Mouse (Mus musculus) left cerebral cortex, adult 2 months (tissue): ENCODE data around the gene Ttll11. TPM values are rescaled to one million over a fixed set of nuclear protein-coding genes. Genes with fewer than 3 reads are reported as not detected.
A peak's percentile ranks its signal among the peaks of the same experiment; 100 is the strongest.

Experiments used
- DNase-seq, 2 experiments: peaks; one replicate each; pipeline ENCODE4 v3.0.0; 2021 to 2022; ENCODE audit warnings: low spot score in 2 of 2, mixed read lengths in 1 of 2; ENCODE audit errors: extremely low spot score in 1 of 2
- H3K27ac ChIP-seq: fragments of 200-600 bp; 2 replicates; pipeline ENCODE4 v1.8.1; 2022
- H3K4me3 ChIP-seq: fragments of 200-600 bp; 2 replicates; pipeline ENCODE4 v1.8.1; 2022
- CTCF ChIP-seq: fragments of 200-600 bp; IDR thresholded peaks from 2 replicates; pipeline ENCODE4 v1.8.1; 2022; ENCODE audit warnings: antibody characterized with exemption, mild to moderate bottlenecking, moderate library complexity
- intact Hi-C: fragments of 180-260 bp; cut with DNase I; formaldehyde crosslinking; loops from one replicate; pipeline ENCODE4 v1.15.1; 2025
- total RNA-seq, 2 experiments: library from RNA; stranded (reverse); gene quantifications; 2 replicates each; pipeline ENCODE4 v1.2.3; 2021

Ttll11 gene
- total RNA-seq, 2 experiments from 2014 or later: 40.2 to 42.2 TPM

DNA sequence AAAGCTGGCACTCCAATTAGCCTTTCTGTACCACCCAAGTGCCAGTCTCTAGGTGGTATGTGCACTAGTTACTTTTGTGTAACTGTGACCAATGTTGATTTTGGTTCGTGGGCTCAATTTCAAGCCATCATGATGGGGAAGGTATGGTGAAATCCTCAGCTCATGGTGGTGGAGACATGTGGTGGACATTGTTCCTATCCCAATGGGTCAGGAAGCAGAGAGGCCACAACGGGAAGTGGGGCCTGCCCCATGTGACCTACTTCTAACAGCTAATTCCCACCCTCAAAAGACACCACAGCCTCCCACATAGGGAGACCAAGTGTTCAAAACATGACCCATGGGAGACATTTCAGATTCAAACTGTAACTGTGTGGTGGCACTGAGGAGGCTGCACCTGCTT, 17.0 kb upstream of the Ttll11 start:
- no peak for TF ChIP-seq CTCF
- Histone ChIP-seq H3K27ac (no peak overlapping the region), H3K4me3 (no peak overlapping the region)
- intact Hi-C loops: no loop called here
- DNase-seq: no peak

DNA sequence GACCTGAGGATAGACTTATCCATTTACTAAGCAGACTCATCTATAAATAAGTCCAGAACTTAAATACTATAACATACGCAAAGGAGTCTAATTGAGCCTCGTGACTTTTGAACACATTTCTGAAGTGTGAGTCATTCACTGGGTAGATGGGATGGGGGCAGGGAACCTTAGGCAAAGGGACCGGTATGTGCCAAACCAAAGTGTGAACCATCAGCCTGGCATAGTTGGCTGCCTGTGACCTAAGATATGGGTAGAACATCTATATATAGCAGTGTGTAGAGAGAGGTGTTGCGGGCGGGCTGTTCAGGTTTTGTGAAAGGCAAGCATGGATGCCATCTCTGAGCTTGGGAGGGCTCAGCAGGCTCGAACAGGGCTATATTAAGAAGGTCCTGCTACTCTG, 14.6 kb upstream of the Ttll11 start:
- intact Hi-C loops: no loop called here
- Histone ChIP-seq H3K27ac (no peak overlapping the region), H3K4me3 (no peak overlapping the region)
- TF ChIP-seq CTCF: no peak
- no peak for DNase-seq

DNA sequence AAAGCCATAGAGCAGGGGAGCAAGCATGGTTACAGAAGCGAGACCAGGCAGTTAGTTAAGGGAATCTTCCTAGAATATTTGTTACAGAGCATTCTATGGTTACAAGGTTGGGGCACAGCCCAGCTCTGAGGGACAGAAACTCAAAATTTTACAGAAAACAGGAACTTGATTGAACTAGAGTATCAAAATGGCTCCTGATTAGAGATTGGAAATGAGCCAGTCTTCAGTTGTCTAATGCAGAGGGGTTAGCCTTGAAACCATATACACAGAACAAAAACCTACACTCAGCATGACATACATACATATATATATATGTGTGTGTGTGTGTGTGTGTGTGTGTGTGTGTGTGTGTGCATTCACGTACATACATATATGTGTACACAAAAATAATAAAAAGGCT, 13.8 kb upstream of the Ttll11 start:
- Histone ChIP-seq H3K4me3 (no peak overlapping the region), H3K27ac (no peak overlapping the region)
- intact Hi-C loops: no loop called here
- no peak for TF ChIP-seq CTCF
- no peak for DNase-seq

DNA sequence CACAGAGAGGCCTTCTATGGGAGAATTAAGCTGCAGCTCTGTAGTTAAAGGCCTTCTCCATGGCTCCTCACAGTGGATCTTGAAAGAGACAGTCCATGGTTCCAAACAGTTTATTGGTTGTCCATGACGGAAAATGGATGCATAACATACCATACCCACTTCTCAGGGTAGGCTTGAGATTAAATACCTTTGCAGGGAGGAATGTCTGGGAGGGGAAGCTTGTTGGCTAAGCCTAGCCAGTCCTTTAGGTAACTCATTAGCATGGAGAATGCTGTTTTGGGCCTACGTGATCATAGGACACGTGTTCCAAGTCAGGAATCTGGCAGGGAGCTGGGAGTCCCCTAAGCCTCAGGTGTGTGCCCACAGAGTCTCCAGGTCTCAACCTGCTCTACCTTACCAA, 12.5 kb upstream of the Ttll11 start:
- no peak for TF ChIP-seq CTCF
- intact Hi-C loops: no loop called here
- no peak overlapping the region for H3K4me3 ChIP-seq
- no peak overlapping the region for H3K27ac ChIP-seq
- no peak for DNase-seq

DNA sequence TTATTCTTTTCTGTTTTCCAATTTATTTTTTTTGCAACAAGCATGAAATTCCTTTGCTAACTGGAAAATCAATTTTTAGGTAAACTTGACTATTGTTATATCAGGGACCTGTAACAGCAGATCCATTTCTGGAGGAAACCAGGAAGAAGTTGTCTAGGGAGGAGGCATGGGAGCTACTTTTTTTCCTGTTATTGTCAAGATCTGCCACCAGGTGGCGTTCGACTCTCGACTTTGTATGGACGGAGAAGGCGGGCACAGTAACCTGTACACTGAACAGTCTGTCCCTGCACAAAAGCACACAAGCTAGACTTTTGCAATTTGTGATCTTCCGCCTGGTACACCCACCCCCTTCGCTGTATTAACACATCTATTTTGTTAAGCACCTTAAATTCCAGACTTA, 4.2 kb upstream of the Ttll11 start:
- H3K4me3 ChIP-seq: no peak overlapping the region
- peak; percentile 77 for TF ChIP-seq CTCF
- no peak overlapping the region for H3K27ac ChIP-seq
- peak; percentile 65 to 79 for DNase-seq
- intact Hi-C loops: loop anchor here (1.0 kb wide), 2 partner anchors 25 to 230 kb away; no protein-coding TSS in a partner anchor

DNA sequence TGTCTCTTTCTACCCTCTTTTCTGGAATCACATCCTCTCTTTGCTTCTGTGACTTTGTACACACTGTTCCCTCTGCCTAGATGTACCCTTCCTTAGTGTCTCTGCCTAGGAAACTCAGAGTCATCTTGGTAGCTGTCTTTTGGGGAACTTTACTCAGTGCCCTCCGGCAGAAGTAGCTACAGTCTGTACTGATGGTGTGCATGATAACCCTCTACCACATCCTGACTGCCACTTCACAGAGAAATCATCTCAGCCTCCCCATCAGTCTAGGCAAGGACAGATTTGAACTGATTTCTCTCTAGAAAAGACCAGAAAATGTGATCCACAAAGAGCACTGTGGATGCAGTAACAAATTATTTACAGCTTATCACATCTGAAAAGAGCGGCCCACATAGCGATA, 2.2 kb upstream of the Ttll11 start:
- intact Hi-C loops: no loop called here
- H3K4me3 ChIP-seq: no peak overlapping the region
- TF ChIP-seq CTCF: no peak
- DNase-seq: no peak
- no peak overlapping the region for H3K27ac ChIP-seq

DNA sequence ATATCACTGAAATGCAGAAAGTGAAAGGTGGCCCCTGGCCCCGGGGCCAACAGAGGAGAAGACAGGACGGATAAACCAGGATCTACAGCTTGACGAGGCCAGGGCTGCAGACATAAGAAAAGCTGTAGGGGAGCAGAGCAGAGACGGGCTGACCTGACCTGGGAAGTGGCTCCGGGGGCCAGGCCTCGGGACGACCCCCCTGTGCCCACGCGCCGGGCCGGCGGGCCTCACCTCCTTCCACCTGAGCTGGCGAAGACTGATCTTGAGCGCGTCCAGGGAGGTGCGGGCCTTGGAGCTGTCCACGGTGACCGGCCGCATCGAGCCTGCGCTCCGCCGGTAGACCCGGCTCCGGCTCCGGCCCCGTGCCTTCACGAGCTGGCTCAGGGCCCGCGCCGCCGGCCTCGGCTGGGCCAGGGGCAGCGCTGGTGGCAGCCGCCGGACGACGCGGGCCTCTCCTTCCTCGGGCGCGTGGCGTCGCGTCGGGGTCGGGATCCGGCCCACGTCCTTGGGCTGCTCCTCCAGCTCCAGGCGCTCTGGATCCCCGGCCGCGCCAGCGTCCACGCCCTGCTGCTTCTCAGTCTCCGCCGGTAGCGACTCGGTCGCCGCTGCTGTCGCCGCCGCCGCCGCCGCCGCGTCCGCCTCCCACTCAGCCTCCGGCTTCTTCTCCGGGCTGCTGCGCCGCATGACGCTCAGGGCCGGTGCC, 621 bp downstream of the Ttll11 start:
- H3K4me3 ChIP-seq: peak overlapping the region; percentile 84
- peak; percentile 42 to 63 for DNase-seq
- no peak for TF ChIP-seq CTCF
- peak overlapping the region; percentile 90 for H3K27ac ChIP-seq
- intact Hi-C loops: no loop called here

DNA sequence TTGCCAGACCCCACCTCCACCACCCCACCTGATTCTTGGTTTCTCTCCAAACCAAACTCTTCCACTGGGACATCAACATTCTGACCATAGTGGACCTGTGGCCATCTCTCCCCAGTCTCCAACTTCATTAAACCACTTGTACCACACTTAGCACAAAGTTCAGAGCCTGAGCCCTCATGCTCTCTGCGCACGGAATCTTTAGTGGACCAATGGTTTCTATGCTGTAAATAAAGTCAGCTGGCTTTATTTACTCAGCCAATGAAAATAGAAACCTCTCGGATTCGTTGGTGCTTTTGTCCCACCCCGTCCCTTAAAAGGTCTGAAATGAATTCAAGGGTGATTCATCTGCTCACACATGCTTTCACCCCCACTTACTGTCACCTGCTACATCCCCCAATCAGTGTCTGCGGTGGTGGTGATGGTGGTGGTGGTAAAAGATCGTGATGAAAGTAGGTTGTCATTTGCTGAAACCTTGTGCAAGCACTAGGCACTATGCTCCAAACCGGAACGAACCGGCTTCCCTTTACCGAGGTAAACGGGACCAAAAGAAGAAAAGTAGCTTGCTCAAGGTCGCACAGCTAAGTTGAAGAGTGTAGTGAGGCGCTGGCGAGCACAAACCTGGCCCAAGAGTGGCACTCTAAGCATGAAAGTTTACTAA, 1.3 kb downstream of the Ttll11 start:
- TF ChIP-seq CTCF: no peak
- DNase-seq: peak; percentile 45 to 46
- Histone ChIP-seq H3K27ac (peak overlapping the region; percentile 90), H3K4me3 (peak overlapping the region; percentile 84)
- intact Hi-C loops: no loop called here

DNA sequence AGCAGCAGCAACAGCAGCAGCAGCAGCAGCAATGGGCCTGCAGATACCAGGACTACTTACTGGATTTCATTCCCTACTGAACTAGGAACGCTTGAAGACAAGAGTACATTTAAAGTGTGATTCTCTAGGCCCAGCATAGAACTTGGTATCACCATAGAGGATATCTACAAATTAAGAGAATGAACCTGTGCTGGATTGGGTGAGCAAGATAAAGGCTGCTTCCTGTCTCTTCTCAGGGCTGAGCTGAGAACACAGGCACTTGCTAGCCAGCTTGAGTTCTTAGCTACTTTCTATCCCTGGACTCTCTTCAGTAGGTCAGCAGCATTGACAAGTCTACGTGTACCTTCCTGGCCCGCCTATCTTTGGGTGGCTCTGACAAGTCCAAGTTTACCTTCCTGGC, 2.0 kb downstream of the Ttll11 start:
- intact Hi-C loops: no loop called here
- DNase-seq: no peak
- H3K27ac ChIP-seq: no peak overlapping the region
- peak overlapping the region; percentile 84 for H3K4me3 ChIP-seq
- no peak for TF ChIP-seq CTCF

DNA sequence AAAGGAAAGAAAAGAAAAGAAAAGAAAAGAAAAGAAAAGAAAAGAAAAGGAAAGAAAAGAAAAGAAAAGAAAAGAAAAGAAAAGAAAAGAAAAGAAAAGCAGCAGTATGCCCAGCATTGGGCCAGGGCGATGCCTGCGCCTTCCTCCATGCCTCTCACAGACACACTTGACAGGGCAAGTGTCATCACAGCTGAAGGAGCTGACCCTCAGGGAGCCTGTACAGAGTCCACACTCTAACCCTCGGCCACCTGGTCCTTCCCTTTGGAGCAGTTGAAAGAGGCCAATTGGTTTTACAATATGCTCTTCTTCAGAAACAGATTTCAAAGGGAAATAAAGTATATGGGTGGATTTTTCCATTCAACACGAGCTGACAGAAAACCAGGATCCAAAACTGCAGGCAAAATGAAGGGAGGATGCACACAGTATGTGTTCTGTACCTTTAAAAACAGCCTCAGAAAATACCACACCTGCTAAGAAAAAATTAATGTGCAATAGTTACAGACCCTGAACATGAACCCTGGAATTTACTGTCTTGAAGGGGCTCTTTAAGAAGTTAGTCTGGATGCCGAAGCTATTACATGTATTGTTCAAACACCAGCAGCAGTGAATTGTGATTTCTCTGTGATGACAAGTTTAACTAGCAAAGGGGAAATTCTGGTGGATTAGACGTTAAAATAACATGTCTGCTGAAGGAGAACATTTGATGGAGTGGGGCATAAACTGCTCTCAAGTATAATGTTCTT, 7.3 kb downstream of the Ttll11 start:
- intact Hi-C loops: no loop called here
- DNase-seq: no peak
- no peak for TF ChIP-seq CTCF
- Histone ChIP-seq H3K4me3 (no peak overlapping the region), H3K27ac (no peak overlapping the region)

DNA sequence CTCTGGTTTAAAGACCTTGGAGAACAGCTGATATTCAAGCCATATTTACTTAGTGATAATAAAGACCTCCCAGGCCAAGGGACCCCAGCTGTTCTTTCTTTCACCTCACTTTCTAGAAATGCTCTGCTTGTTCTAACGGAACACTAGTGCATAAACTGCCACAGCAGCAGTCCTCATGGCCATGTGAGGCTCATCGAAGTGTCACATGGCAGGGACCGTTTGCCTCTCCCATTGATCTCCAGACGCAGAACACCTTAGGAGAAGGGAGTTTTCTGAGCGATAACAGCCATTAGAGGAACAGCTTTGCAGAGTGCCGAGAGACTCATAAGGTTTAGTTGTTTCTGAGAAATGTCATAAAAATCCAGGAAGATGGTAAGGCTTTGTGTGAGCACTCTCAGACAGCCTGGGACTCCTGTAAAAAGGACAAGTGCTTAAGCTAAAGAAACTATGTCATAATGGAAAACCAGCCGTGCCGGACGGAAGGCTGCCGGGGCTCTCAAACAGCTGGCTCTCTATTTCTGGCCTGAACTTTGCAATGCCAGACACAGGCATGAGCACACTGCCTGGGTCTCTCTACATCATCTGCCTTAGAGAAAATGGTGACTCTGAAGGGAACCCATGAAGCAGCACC, 13.7 kb downstream of the Ttll11 start:
- DNase-seq: no peak
- no peak overlapping the region for H3K27ac ChIP-seq
- TF ChIP-seq CTCF: no peak
- H3K4me3 ChIP-seq: no peak overlapping the region
- intact Hi-C loops: no loop called here

DNA sequence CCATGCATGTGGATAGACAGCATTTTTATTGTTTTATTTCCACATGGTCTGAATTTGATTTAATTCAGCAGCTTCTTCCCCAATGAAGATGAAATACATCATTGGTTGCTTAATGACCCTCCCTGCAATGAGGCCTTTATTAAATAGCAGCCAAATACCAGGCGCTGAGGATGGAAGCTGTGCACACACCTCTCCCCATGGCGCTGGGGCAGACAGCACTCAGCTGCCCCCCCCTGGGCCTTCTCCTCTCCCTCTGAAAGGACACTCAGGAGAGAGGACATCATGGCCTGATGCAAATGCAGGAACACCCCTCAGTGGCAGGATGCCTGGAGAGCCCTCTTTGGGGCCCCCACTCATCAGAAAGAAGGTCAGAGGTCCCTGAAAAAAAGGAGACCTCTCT, 16.4 kb downstream of the Ttll11 start:
- intact Hi-C loops: no loop called here
- no peak for DNase-seq
- no peak for TF ChIP-seq CTCF
- H3K4me3 ChIP-seq: no peak overlapping the region
- H3K27ac ChIP-seq: no peak overlapping the region
